Mouse (Mus musculus) gastrocnemius, postnatal 4 days (tissue): ENCODE measurements around the gene Abhd14b. TPM values are rescaled to one million over a fixed set of nuclear protein-coding genes. Genes with fewer than 3 reads are reported as not detected.

ENCODE experiments used
- DNase-seq, 2 experiments: peaks; one replicate each; pipeline ENCODE4 v3.0.0; 2021 to 2022; ENCODE audit warnings: low spot score in 2 of 2, mixed read lengths in 2 of 2
- total RNA-seq, 2 experiments: library from RNA; stranded (reverse); gene quantifications; 2 replicates each; pipeline ENCODE4 v1.2.3; 2021

Abhd14b gene
- total RNA-seq, 2 experiments from 2014 or later = 8.8 to 10.3 TPM

GRCm38 (mm10) chr9:106429221-106430014, 17.8 kb upstream of the Abhd14b start, which contains the start of gene Rpl29:
Gene Rpl29, plus strand, starts transcription at chr9:106429454.
- DNase-seq = peak; percentile 81 to 94

GRCm38 (mm10) chr9:106430015-106430264, 17.3 kb upstream of the Abhd14b start:
- DNase-seq = no peak

- DNase-seq = no peak
Measured at GRCm38 (mm10) chr9:106433389-106433788, 13.9 kb upstream of the Abhd14b start.

- no peak for DNase-seq
Measured at GRCm38 (mm10) chr9:106436566-106436965, 10.7 kb upstream of the Abhd14b start.

- DNase-seq = no peak
Measured at GRCm38 (mm10) chr9:106442680-106443079, 4.6 kb upstream of the Abhd14b start.

GRCm38 (mm10) chr9:106444836-106445235, 2.4 kb upstream of the Abhd14b start:
- no peak for DNase-seq

GRCm38 (mm10) chr9:106447951-106448350, 692 bp downstream of the Abhd14b start:
- peak in 1 of 2 experiments; percentile 25 for DNase-seq

- peak; percentile 54 to 77 for DNase-seq
Measured at GRCm38 (mm10) chr9:106448498-106449031, 1.3 kb downstream of the Abhd14b start.

GRCm38 (mm10) chr9:106449947-106450346, 2.7 kb downstream of the Abhd14b start:
- DNase-seq = peak in 1 of 2 experiments; percentile 19

- DNase-seq = peak in 1 of 2 experiments; percentile 70
Measured at GRCm38 (mm10) chr9:106450661-106451060, 3.4 kb downstream of the Abhd14b start.

- DNase-seq = no peak
Measured at GRCm38 (mm10) chr9:106451298-106451697, 4.0 kb downstream of the Abhd14b start.

GRCm38 (mm10) chr9:106451899-106452298, 4.6 kb downstream of the Abhd14b start:
- DNase-seq = no peak

- DNase-seq = no peak
Measured at GRCm38 (mm10) chr9:106452351-106452750, 5.1 kb downstream of the Abhd14b start.

GRCm38 (mm10) chr9:106452821-106453220, 5.6 kb downstream of the Abhd14b start:
- no peak for DNase-seq

- DNase-seq = peak in 1 of 2 experiments; percentile 73
Measured at GRCm38 (mm10) chr9:106453271-106454070, 6.2 kb downstream of the Abhd14b start, which contains the start of gene Pcbp4. Gene Pcbp4, plus strand, starts transcription at chr9:106453291.

GRCm38 (mm10) chr9:106454071-106454761, 7.0 kb downstream of the Abhd14b start:
- no peak for DNase-seq

GRCm38 (mm10) chr9:106454888-106455681, 7.8 kb downstream of the Abhd14b start:
- DNase-seq = no peak

GRCm38 (mm10) chr9:106456325-106457162, 9.3 kb downstream of the Abhd14b start:
- DNase-seq = peak; percentile 42 to 67

- DNase-seq = no peak
Measured at GRCm38 (mm10) chr9:106457163-106457559, 9.9 kb downstream of the Abhd14b start.

- DNase-seq = no peak
Measured at GRCm38 (mm10) chr9:106457920-106458319, 10.7 kb downstream of the Abhd14b start.
